Mouse (Mus musculus) frontal cortex, postnatal 36 days (tissue): ENCODE data around the gene Mrpl55.

Source experiments
- DNase-seq, 2 experiments: peaks; one replicate each; pipeline ENCODE4 v3.0.0; 2022; ENCODE audit warnings: low spot score in 2 of 2

Mrpl55 gene

GRCm38 (mm10) chr11:59202081-59202995 lies at the start of gene Mrpl55:
TSS of gene Mrpl55 (plus strand) at chr11:59202486.
- DNase-seq, result peak; percentile 93 to 94

GRCm38 (mm10) chr11:59154220-59154619 lies 48.1 kb upstream of the Mrpl55 start:
- DNase-seq, result no peak

- DNase-seq, result no peak
Observed at GRCm38 (mm10) chr11:59155900-59156299, 46.4 kb upstream of the Mrpl55 start.

- DNase-seq, result no peak
Observed at GRCm38 (mm10) chr11:59159099-59159498, 43.2 kb upstream of the Mrpl55 start.

- DNase-seq, result no peak
Observed at GRCm38 (mm10) chr11:59159558-59159957, 42.7 kb upstream of the Mrpl55 start.

- DNase-seq, result no peak
Observed at GRCm38 (mm10) chr11:59161398-59161797, 40.9 kb upstream of the Mrpl55 start.

- no peak for DNase-seq
Observed at GRCm38 (mm10) chr11:59162443-59163254, 39.6 kb upstream of the Mrpl55 start.

GRCm38 (mm10) chr11:59163255-59164236 lies 38.7 kb upstream of the Mrpl55 start, which contains the start of gene Iba57:
TSS of gene Iba57 (minus strand) at chr11:59163739.
- DNase-seq, result peak; percentile 99

- no peak for DNase-seq
Observed at GRCm38 (mm10) chr11:59164384-59164783, 37.9 kb upstream of the Mrpl55 start.

- DNase-seq, result no peak
Observed at GRCm38 (mm10) chr11:59165616-59166241, 36.6 kb upstream of the Mrpl55 start.

- no peak for DNase-seq
Observed at GRCm38 (mm10) chr11:59169807-59170206, 32.5 kb upstream of the Mrpl55 start.

GRCm38 (mm10) chr11:59170549-59170948 lies 31.7 kb upstream of the Mrpl55 start:
- no peak for DNase-seq

- DNase-seq, result no peak
Observed at GRCm38 (mm10) chr11:59174189-59174838, 28.0 kb upstream of the Mrpl55 start.

- DNase-seq, result no peak
Observed at GRCm38 (mm10) chr11:59176475-59176874, 25.8 kb upstream of the Mrpl55 start.

GRCm38 (mm10) chr11:59176921-59177320 lies 25.4 kb upstream of the Mrpl55 start:
- no peak for DNase-seq

GRCm38 (mm10) chr11:59182864-59183331 lies 19.4 kb upstream of the Mrpl55 start, which contains the start of gene Gjc2:
TSS of gene Gjc2 (minus strand) at chr11:59183213.
- peak in 1 of 2 experiments; percentile 14 for DNase-seq

- DNase-seq, result peak; percentile 28 to 54
Observed at GRCm38 (mm10) chr11:59183821-59184220, 18.5 kb upstream of the Mrpl55 start.

- DNase-seq, result no peak
Observed at GRCm38 (mm10) chr11:59185490-59185889, 16.8 kb upstream of the Mrpl55 start.

- no peak for DNase-seq
Observed at GRCm38 (mm10) chr11:59187706-59188105, 14.6 kb upstream of the Mrpl55 start.
